Mouse (Mus musculus) brain, embryonic 18.5 days (tissue): ENCODE measurements at regions not wholly inside any gene's neighbourhood (a gene's known extent, or its start where the extent isn't known, plus 50 kb on each side); places are given as distances from the start of the nearest gene placed in this dataset.

Source experiments
- DNase-seq: peaks from one replicate; pipeline ENCODE4 v3.0.0-alpha.2; 2012; ENCODE audit warnings: low read depth, low spot score

GRCm38 (mm10) chr15:71358189-71358790 lies 2476.1 kb upstream of the Gm6569 start:
- DNase-seq: peak; percentile 6

GRCm38 (mm10) chr15:71375775-71376174 lies 2458.6 kb upstream of the Gm6569 start:
- peak; percentile 66 for DNase-seq
